Mouse (Mus musculus) C2C12 (cell line): ENCODE data around the gene Zswim1.

Experiments used
- CEBPB ChIP-seq: IDR thresholded peaks from one replicate; pipeline ENCODE4 v1.6.1; 2011; ENCODE audit warnings: low read depth, mild to moderate bottlenecking, control low read depth, moderate library complexity
- CTCF ChIP-seq: IDR thresholded peaks from one replicate; pipeline ENCODE4 v1.5.1; 2011; ENCODE audit not compliant: control insufficient read depth, insufficient read depth, insufficient read length
- FOSL1 ChIP-seq: IDR thresholded peaks from one replicate; pipeline ENCODE4 v1.8.0; 2011; ENCODE audit warnings: mild to moderate bottlenecking, low read length; ENCODE audit not compliant: poor library complexity, insufficient read depth, severe bottlenecking
- MAX ChIP-seq: IDR thresholded peaks from one replicate; pipeline ENCODE4 v1.6.1; 2011; ENCODE audit warnings: mild to moderate bottlenecking, control low read depth
- MYOD1 ChIP-seq: IDR thresholded peaks from one replicate; pipeline ENCODE4 v1.6.1; 2011; ENCODE audit warnings: low read depth; ENCODE audit not compliant: control insufficient read depth, insufficient read length
- MYOG ChIP-seq: IDR thresholded peaks from one replicate; pipeline ENCODE4 v1.6.1; 2011; ENCODE audit not compliant: control insufficient read depth, insufficient read length; ENCODE audit errors: extremely low read depth
- USF1 ChIP-seq: IDR thresholded peaks from one replicate; pipeline ENCODE4 v1.6.1; 2011; ENCODE audit warnings: low read depth, mild to moderate bottlenecking, control low read depth, moderate library complexity

DNA sequence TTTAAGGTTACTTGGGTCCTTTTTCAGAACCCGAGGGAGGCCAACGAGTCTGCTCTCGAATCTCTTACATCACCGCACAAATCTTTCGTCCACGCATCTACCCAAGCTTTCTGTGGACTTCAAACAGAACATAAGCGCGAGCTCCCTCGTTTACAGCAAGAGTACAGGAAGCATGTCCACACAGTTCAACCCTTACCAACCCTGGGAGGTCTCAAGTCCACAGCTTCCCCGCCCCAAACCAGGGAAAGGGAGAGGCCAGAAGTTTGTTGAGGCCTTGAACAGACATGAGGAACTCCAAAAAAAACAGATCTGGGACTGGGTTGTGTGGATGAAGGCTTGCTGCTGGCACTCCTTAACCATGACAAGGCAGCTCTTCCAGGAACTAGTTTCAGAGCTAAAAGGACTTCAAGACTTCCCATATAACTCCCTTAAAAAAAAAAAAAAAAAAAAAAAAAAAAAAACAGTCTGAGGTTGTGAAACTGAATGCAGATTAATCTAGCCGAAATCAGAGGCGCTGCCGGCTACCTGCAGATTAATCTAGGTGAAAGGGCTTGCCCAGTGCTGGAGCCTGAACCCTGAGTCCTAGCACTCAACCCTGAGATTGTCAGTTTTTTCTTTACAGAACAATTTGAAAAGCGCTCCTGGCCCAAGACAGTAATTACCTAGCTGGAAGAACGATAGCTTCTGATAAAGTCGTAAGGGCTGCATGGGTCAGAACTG lies 19.1 kb upstream of the Zswim1 start:
- no peak for TF ChIP-seq CTCF
- no peak for TF ChIP-seq MAX
- no peak for TF ChIP-seq MYOD1
- no peak for TF ChIP-seq MYOG
- no peak for TF ChIP-seq USF1
- TF ChIP-seq FOSL1, result no peak
- no peak for TF ChIP-seq CEBPB
